Mouse (Mus musculus): ENCODE results near the gene Mycl.

DNA sequence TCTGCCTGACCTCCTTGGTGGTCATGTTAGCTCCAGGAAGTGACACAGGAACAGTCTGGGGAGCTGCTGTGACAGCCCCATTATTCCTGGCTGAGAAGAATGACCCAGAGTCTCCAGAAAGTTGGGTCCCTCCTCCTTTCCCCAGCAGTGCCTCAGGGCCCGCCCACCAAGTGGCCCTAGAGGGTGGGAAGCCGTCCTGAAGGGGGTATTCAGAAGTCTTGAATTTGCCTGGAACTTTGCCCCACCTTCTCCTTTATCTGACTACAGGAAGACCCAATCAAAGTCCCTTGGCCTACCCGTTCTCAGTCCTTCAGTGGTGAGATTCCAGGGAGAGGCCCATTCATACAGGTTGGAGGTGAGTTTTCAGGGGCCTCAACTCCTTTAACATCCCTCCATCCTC is 13.5 kb upstream of the Mycl start:
- no peak for TF ChIP-seq CTCF (IDR thresholded peaks at IDR 0.05; ENCODE audit: control insufficient read depth, insufficient read depth, insufficient replicate concordance, low read depth, low read length)
- TF ChIP-seq POLR2A (IDR thresholded peaks at IDR 0.05; ENCODE audit: control insufficient read depth, low read depth, low read length), result no peak

Measured in testis, adult 2 months (tissue).